Mouse (Mus musculus) liver, embryonic 14.5 days (tissue): ENCODE data around the gene Ebf1. TPM values are rescaled to one million over a fixed set of nuclear protein-coding genes. Genes with fewer than 3 reads are reported as not detected.

Experiments
- ATAC-seq: fragments of 200-750 bp; cut with Nextera tagmentation; 2 replicates; pipeline ENCODE4 v1.8.0; 2017; ENCODE audit warnings: moderate number of reproducible peaks, mild to moderate bottlenecking, moderate library complexity; ENCODE audit not compliant: insufficient read depth
- DNase-seq, 3 experiments: peaks; one replicate each; pipeline ENCODE4 v3.0.0-alpha.2; 2012 to 2013; ENCODE audit warnings: low read depth in 3 of 3, low spot score in 3 of 3
- H3K27ac ChIP-seq: fragments of 300-500 bp; sonication (generic); 2 replicates; pipeline ENCODE4 v1.5.1; 2014; ENCODE audit warnings: moderate library complexity, mild to moderate bottlenecking, control low read depth, inconsistent platforms
- H3K27me3 ChIP-seq: fragments of 300-500 bp; sonication (generic); 2 replicates; pipeline ENCODE4 v1.6.1; 2014; ENCODE audit warnings: mild to moderate bottlenecking, low read length, moderate library complexity; ENCODE audit not compliant: control insufficient read depth, insufficient read depth
- H3K36me3 ChIP-seq: fragments of 300-500 bp; sonication (generic); replicated peaks from 2 replicates; pipeline ENCODE4 v1.6.1; 2014; ENCODE audit warnings: low read depth; ENCODE audit not compliant: control insufficient read depth, insufficient read depth
- H3K4me1 ChIP-seq, 2 experiments: fragments of 200-500 bp in 1 of 2; fragments of 300-500 bp in 1 of 2; sonication (generic) in 1 of 2; replicated peaks; 2 replicates each; pipeline ENCODE4 v1.6.1; 2012 to 2014; ENCODE audit warnings: antibody characterized with exemption in 1 of 2, inconsistent platforms in 1 of 2, low read length in 1 of 2; ENCODE audit not compliant: control insufficient read depth in 2 of 2, insufficient read depth in 2 of 2
- H3K4me2 ChIP-seq: fragments of 300-500 bp; sonication (generic); 2 replicates; pipeline ENCODE4 v1.6.1; 2014; ENCODE audit warnings: low read depth, mild to moderate bottlenecking, control low read depth, moderate library complexity
- H3K4me3 ChIP-seq, 2 experiments: fragments of 200-500 bp in 1 of 2; fragments of 300-500 bp in 1 of 2; sonication (generic) in 1 of 2; 2 replicates each; pipeline ENCODE4 v1.5.1; 2012 to 2014; ENCODE audit warnings: low read depth in 2 of 2, low read length in 2 of 2, mild to moderate bottlenecking in 2 of 2, control low read depth in 1 of 2, inconsistent platforms in 1 of 2, moderate library complexity in 1 of 2; ENCODE audit not compliant: insufficient read depth in 1 of 2
- H3K9ac ChIP-seq: fragments of 300-500 bp; sonication (generic); replicated peaks from 2 replicates; pipeline ENCODE4 v1.6.1; 2014; ENCODE audit warnings: mild to moderate bottlenecking, control low read depth, moderate library complexity
- H3K9me3 ChIP-seq: fragments of 300-500 bp; sonication (generic); 2 replicates; pipeline ENCODE4 v1.6.1; 2016; ENCODE audit warnings: low read length, mixed read lengths; ENCODE audit not compliant: control insufficient read depth
- CTCF ChIP-seq: IDR thresholded peaks from 2 replicates; pipeline ENCODE4 v1.5.1; 2016; ENCODE audit warnings: antibody characterized with exemption, low read depth, control low read depth
- EP300 ChIP-seq: IDR thresholded peaks from 2 replicates; pipeline ENCODE4 v1.6.1; 2016; ENCODE audit warnings: antibody characterized with exemption, low read depth
- WGBS: fragments of 180-500 bp; shearing (Covaris S2); extraction: QIAGEN DNeasy Blood & Tissue Kit; methylation state at CpG from one replicate; pipeline ENCODE4 v1.1.7; 2014; ENCODE audit not compliant: insufficient replicate concordance; 5-methylcytosine and 5-hydroxymethylcytosine counted together
- polyA plus RNA-seq, 2 experiments: library from polyadenylated mRNA; depleted of rRNA in 1 of 2; stranded (reverse) in 1 of 2; unstranded in 1 of 2; fragments of >200 nt; fragmentation: Nextera tagmentation in 1 of 2; extraction: Ambion mirVana in 1 of 2; gene quantifications; 2 replicates each; pipeline versions ENCODE4 v1.2.1 to v1.2.3; 2012 to 2014

Gene Ebf1
- polyA plus RNA-seq, 2 experiments = 0.20 to 0.34 TPM

GRCm38 (mm10) chr11:44888390-44888789 lies 271.3 kb downstream of the Ebf1 start:
- H3K27me3 ChIP-seq = no peaks in the 10 kb centered on the region
- H3K9ac ChIP-seq = no peak overlapping the region
- H3K36me3 ChIP-seq = no peaks in the 10 kb centered on the region
- H3K9me3 ChIP-seq = no peaks in the 10 kb centered on the region
- TF ChIP-seq EP300 (no peak), CTCF (no peak)
- H3K4me2 ChIP-seq = no peak overlapping the region
- no peak overlapping the region for H3K4me3 ChIP-seq
- H3K4me1 ChIP-seq = peaks cover 0 to 2% of the 10 kb centered on the region in 2 experiments; a peak in 3 of 4 replicates
- ATAC-seq (no peak), DNase-seq (no peak)
- H3K27ac ChIP-seq = no peak overlapping the region
- 59% methylated on average over 4 of the region's 4 CpGs for WGBS

- Histone ChIP-seq H3K4me3 (peak overlapping the region in 1 of 2 experiments; percentile 15; a peak in 2 of 4 replicates), H3K9ac (no peak overlapping the region), H3K27ac (no peak overlapping the region), H3K4me1 (peaks cover 0 to 17% of the 10 kb centered on the region in 2 experiments; a peak in 3 of 4 replicates), H3K27me3 (no peaks in the 10 kb centered on the region), H3K4me2 (peak overlapping the region; percentile 40), H3K36me3 (no peaks in the 10 kb centered on the region), H3K9me3 (no peaks in the 10 kb centered on the region)
- ATAC-seq (peak; percentile 50; the same call in 1 of the 2 replicates), DNase-seq (peak in 1 of 3 experiments; percentile 6)
- no peak for TF ChIP-seq EP300
- TF ChIP-seq CTCF = no peak
- 12% methylated on average over 18 of the region's 18 CpGs for WGBS
These were observed 275.9 kb downstream of the Ebf1 start for GRCm38 (mm10) chr11:44892814-44893521.

DNA sequence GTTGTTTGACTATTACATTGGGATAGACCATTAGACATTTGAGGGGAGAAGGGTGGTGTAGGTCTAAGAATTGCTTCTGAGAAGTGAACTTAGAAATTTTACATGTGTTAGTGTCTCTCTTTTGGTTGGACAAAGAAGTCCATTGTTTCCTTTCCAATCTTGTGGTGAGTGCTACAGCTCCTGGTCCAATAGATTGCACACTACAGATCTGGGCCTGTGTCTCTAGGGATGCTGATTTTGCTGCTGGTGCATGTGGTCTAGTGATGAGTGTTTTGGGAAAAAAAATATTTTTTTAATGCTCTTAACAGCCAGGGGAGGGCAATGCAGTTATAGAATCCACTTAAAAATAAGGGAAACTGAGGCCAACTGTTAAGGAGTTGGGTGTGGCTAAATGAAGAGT lies 276.9 kb downstream of the Ebf1 start:
- H3K4me1 ChIP-seq = peaks cover 0 to 17% of the 10 kb centered on the region in 2 experiments; a peak in 3 of 4 replicates
- no peak overlapping the region for H3K4me2 ChIP-seq
- ATAC-seq = no peak
- no peak overlapping the region for H3K27ac ChIP-seq
- no peaks in the 10 kb centered on the region for H3K36me3 ChIP-seq
- TF ChIP-seq CTCF = no peak
- TF ChIP-seq EP300 = no peak
- H3K9me3 ChIP-seq = no peaks in the 10 kb centered on the region
- no peak overlapping the region for H3K4me3 ChIP-seq
- no peaks in the 10 kb centered on the region for H3K27me3 ChIP-seq
- H3K9ac ChIP-seq = no peak overlapping the region
- DNase-seq = no peak

- Histone ChIP-seq H3K27ac (no peak overlapping the region), H3K27me3 (no peaks in the 10 kb centered on the region), H3K9me3 (no peaks in the 10 kb centered on the region), H3K4me3 (no peak overlapping the region), H3K4me1 (peaks cover 0 to 17% of the 10 kb centered on the region in 2 experiments; a peak in 3 of 4 replicates), H3K9ac (no peak overlapping the region), H3K4me2 (no peak overlapping the region), H3K36me3 (no peaks in the 10 kb centered on the region)
- TF ChIP-seq EP300 (no peak), CTCF (no peak)
- ATAC-seq (no peak), DNase-seq (no peak)
- 72% methylated on average over 4 of the region's 4 CpGs for WGBS
These were observed 277.7 kb downstream of the Ebf1 start for GRCm38 (mm10) chr11:44894798-44895197.

DNA sequence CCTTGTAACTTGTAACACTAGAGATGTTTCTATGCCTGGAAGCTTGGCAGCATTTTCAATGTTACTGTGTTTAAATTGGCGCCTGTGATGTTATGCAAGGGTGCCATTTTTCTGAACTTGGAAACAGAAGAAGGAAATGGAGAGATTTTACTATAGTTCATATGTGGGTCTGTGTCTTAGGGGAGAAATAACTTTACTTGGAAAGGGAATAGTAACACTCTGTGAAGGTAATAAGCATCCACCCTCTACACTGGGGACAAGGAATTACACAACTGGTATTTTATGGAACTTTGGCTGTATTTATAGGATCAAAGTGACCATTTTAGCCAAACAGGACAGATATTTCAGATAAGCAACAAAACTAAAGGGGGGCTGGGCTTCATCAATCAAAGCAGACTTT lies 278.8 kb downstream of the Ebf1 start:
- 59% methylated on average over 1 of the region's 1 CpGs for WGBS
- Histone ChIP-seq H3K4me2 (no peak overlapping the region), H3K36me3 (no peaks in the 10 kb centered on the region), H3K27ac (no peak overlapping the region), H3K9me3 (no peaks in the 10 kb centered on the region), H3K27me3 (no peaks in the 10 kb centered on the region), H3K4me1 (peaks cover 0 to 17% of the 10 kb centered on the region in 2 experiments; a peak in 3 of 4 replicates), H3K4me3 (no peak overlapping the region), H3K9ac (no peak overlapping the region)
- DNase-seq = no peak
- ATAC-seq = no peak
- no peak for TF ChIP-seq CTCF
- TF ChIP-seq EP300 = no peak
